Mouse (Mus musculus) stomach, embryonic 15.5 days (tissue): ENCODE measurements at regions not wholly inside any gene's neighbourhood (a gene's known extent, or its start where the extent isn't known, plus 50 kb on each side); places are given as distances from the start of the nearest gene placed in this dataset.

Experiments
- ATAC-seq: fragments of 200-750 bp; cut with Nextera tagmentation; 2 replicates; pipeline ENCODE4 v1.8.0; 2017; ENCODE audit warnings: low read depth, moderate number of reproducible peaks, moderate TSS enrichment; ENCODE audit not compliant: insufficient read depth, low FRiP score
- H3K27ac ChIP-seq: fragments of 300-500 bp; sonication (generic); 2 replicates; pipeline ENCODE4 v1.5.1; 2015; ENCODE audit warnings: mild to moderate bottlenecking, inconsistent platforms
- H3K27me3 ChIP-seq: fragments of 300-500 bp; sonication (generic); replicated peaks from 2 replicates; pipeline ENCODE4 v1.6.1; 2015; ENCODE audit warnings: inconsistent platforms
- H3K36me3 ChIP-seq: fragments of 300-500 bp; sonication (generic); 2 replicates; pipeline ENCODE4 v1.6.1; 2015; ENCODE audit warnings: inconsistent platforms
- H3K4me1 ChIP-seq: fragments of 300-500 bp; sonication (generic); 2 replicates; pipeline ENCODE4 v1.6.1; 2015; ENCODE audit warnings: inconsistent platforms
- H3K4me2 ChIP-seq: fragments of 300-500 bp; sonication (generic); 2 replicates; pipeline ENCODE4 v1.6.1; 2015; ENCODE audit warnings: mild to moderate bottlenecking, inconsistent platforms
- H3K4me3 ChIP-seq: fragments of 300-500 bp; sonication (generic); replicated peaks from 2 replicates; pipeline ENCODE4 v1.5.1; 2015; ENCODE audit warnings: inconsistent platforms
- H3K9ac ChIP-seq: fragments of 300-500 bp; sonication (generic); 2 replicates; pipeline ENCODE4 v1.6.1; 2015; ENCODE audit warnings: inconsistent platforms
- H3K9me3 ChIP-seq: fragments of 300-500 bp; sonication (generic); 2 replicates; pipeline ENCODE4 v1.6.1; 2016; ENCODE audit warnings: inconsistent platforms
- WGBS: fragments of 180-500 bp; shearing (Covaris S2); methylation state at CpG from one replicate; pipeline ENCODE4 v1.1.7; 2015; 5-methylcytosine and 5-hydroxymethylcytosine counted together

GRCm38 (mm10) chr2:145003509-145003908 is 164.0 kb upstream of the Slc24a3 start:
- H3K4me2 ChIP-seq, result no peak overlapping the region
- H3K9ac ChIP-seq, result no peak overlapping the region
- no peak overlapping the region for H3K27ac ChIP-seq
- 75% methylated on average over 2 of the region's 2 CpGs for WGBS
- H3K27me3 ChIP-seq, result no peaks in the 10 kb centered on the region
- no peak for ATAC-seq
- no peaks in the 10 kb centered on the region for H3K9me3 ChIP-seq
- no peak overlapping the region for H3K4me3 ChIP-seq
- no peaks in the 10 kb centered on the region for H3K4me1 ChIP-seq
- H3K36me3 ChIP-seq, result no peaks in the 10 kb centered on the region

- Histone ChIP-seq H3K9ac (no peak overlapping the region), H3K4me2 (no peak overlapping the region), H3K36me3 (no peaks in the 10 kb centered on the region), H3K27me3 (no peaks in the 10 kb centered on the region), H3K27ac (no peak overlapping the region), H3K9me3 (no peaks in the 10 kb centered on the region), H3K4me3 (no peak overlapping the region), H3K4me1 (no peaks in the 10 kb centered on the region)
- ATAC-seq, result no peak
Observed at GRCm38 (mm10) chr2:145010674-145011073, 156.9 kb upstream of the Slc24a3 start.

- Histone ChIP-seq H3K4me3 (no peak overlapping the region), H3K9ac (no peak overlapping the region), H3K27ac (no peak overlapping the region), H3K27me3 (no peaks in the 10 kb centered on the region), H3K9me3 (no peaks in the 10 kb centered on the region), H3K4me2 (no peak overlapping the region), H3K36me3 (no peaks in the 10 kb centered on the region), H3K4me1 (no peaks in the 10 kb centered on the region)
- no peak for ATAC-seq
- 68% methylated on average over 4 of the region's 4 CpGs for WGBS
Observed at GRCm38 (mm10) chr2:145011221-145011620, 156.3 kb upstream of the Slc24a3 start.

GRCm38 (mm10) chr2:145015951-145016350 is 151.6 kb upstream of the Slc24a3 start:
- Histone ChIP-seq H3K9ac (no peak overlapping the region), H3K27ac (no peak overlapping the region), H3K4me3 (no peak overlapping the region), H3K4me1 (no peaks in the 10 kb centered on the region), H3K36me3 (no peaks in the 10 kb centered on the region), H3K9me3 (no peaks in the 10 kb centered on the region), H3K4me2 (no peak overlapping the region), H3K27me3 (no peaks in the 10 kb centered on the region)
- no peak for ATAC-seq
- 68% methylated on average over 5 of the region's 5 CpGs for WGBS

GRCm38 (mm10) chr2:145016939-145017338 is 150.6 kb upstream of the Slc24a3 start:
- Histone ChIP-seq H3K4me2 (no peak overlapping the region), H3K36me3 (no peaks in the 10 kb centered on the region), H3K27me3 (no peaks in the 10 kb centered on the region), H3K4me1 (no peaks in the 10 kb centered on the region), H3K27ac (no peak overlapping the region), H3K9ac (no peak overlapping the region), H3K9me3 (no peaks in the 10 kb centered on the region), H3K4me3 (no peak overlapping the region)
- ATAC-seq, result no peak

GRCm38 (mm10) chr2:145017625-145018167 is 149.9 kb upstream of the Slc24a3 start:
- Histone ChIP-seq H3K4me1 (no peaks in the 10 kb centered on the region), H3K9me3 (no peaks in the 10 kb centered on the region), H3K4me3 (no peak overlapping the region), H3K27ac (no peak overlapping the region), H3K27me3 (no peaks in the 10 kb centered on the region), H3K9ac (no peak overlapping the region), H3K4me2 (no peak overlapping the region), H3K36me3 (no peaks in the 10 kb centered on the region)
- 69% methylated on average over 2 of the region's 2 CpGs for WGBS
- no peak for ATAC-seq

DNA sequence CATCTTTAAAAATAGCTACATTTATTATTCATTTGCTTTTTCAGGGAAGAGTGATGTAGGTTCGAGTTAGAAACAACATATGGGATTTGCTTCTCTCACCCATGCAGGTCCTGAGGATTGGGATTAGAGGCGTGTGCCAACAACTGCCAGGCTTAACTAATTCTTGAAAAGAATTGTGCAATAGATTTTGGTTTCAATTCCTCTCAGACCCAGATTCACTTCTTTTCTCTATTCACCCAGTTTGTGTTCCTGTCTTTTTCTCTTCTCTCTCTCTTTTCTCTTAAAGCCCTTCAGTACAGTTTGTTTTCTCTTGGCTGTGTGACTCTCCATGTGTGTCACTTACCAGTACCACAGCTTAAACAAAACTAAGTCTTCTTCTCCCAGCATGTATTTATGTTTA is 119.8 kb upstream of the Slc24a3 start:
- no peaks in the 10 kb centered on the region for H3K27me3 ChIP-seq
- no peak overlapping the region for H3K9ac ChIP-seq
- no peaks in the 10 kb centered on the region for H3K36me3 ChIP-seq
- no peak for ATAC-seq
- 72% methylated on average over 2 of the region's 2 CpGs for WGBS
- H3K9me3 ChIP-seq, result no peaks in the 10 kb centered on the region
- H3K27ac ChIP-seq, result no peak overlapping the region
- no peak overlapping the region for H3K4me2 ChIP-seq
- no peak overlapping the region for H3K4me3 ChIP-seq
- H3K4me1 ChIP-seq, result no peaks in the 10 kb centered on the region

GRCm38 (mm10) chr2:145049655-145050376 is 117.7 kb upstream of the Slc24a3 start:
- H3K4me3 ChIP-seq, result no peak overlapping the region
- H3K27ac ChIP-seq, result no peak overlapping the region
- H3K9me3 ChIP-seq, result no peaks in the 10 kb centered on the region
- H3K4me1 ChIP-seq, result no peaks in the 10 kb centered on the region
- WGBS, result 67% methylated on average over 4 of the region's 4 CpGs
- H3K36me3 ChIP-seq, result no peaks in the 10 kb centered on the region
- H3K4me2 ChIP-seq, result no peak overlapping the region
- H3K27me3 ChIP-seq, result no peaks in the 10 kb centered on the region
- H3K9ac ChIP-seq, result no peak overlapping the region
- no peak for ATAC-seq

DNA sequence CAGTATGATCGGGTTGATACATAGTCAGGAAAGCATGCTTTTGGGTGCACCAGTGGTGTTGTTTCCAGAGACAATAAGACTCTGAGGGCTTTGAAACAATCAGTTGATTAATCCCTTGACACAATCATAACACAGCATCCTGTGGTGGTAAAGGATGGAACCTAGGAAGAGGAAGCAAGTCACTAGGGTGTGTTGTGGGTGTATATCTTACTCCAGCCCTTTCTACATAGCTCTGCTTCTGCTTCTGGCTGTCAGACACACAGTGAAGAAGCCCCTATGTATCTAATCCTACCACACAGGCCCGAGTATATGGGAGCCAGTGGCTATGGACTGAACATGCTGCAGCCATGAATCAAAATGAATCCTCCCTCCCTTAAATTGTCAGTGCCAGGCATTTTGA is 115.1 kb upstream of the Slc24a3 start:
- Histone ChIP-seq H3K27me3 (no peaks in the 10 kb centered on the region), H3K4me2 (no peak overlapping the region), H3K4me1 (no peaks in the 10 kb centered on the region; the same call in 1 of the 2 replicates), H3K9me3 (no peaks in the 10 kb centered on the region), H3K9ac (no peak overlapping the region), H3K36me3 (no peaks in the 10 kb centered on the region), H3K27ac (no peak overlapping the region), H3K4me3 (no peak overlapping the region)
- 78% methylated on average over 2 of the region's 2 CpGs for WGBS
- no peak for ATAC-seq

DNA sequence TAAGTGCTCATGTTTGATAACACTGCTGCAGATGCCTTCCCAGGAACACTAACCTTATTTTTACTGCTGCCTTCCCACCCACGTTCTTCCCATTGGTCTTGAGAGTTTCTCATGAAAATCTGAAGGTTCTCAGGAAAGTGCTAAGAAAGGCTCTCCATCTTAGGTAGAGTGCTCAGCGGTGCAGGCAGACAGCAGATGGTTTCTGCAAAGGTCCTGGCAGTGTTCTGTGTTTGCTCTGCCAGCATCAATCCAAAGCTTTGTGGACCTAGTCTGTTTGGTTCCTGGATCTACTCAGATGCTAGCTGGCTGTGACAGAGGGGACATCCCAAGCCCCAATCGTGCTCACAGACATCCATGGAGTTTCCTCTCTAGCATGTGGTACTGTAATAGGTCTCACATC is 111.3 kb upstream of the Slc24a3 start:
- Histone ChIP-seq H3K4me1 (no peaks in the 10 kb centered on the region; the same call in 1 of the 2 replicates), H3K27me3 (no peaks in the 10 kb centered on the region), H3K36me3 (no peaks in the 10 kb centered on the region), H3K9me3 (no peaks in the 10 kb centered on the region), H3K27ac (peak overlapping the region; percentile 26; the same call in 1 of the 2 replicates), H3K9ac (no peak overlapping the region), H3K4me3 (no peak overlapping the region), H3K4me2 (no peak overlapping the region)
- ATAC-seq, result no peak; the same call in 1 of the 2 replicates
- 50% methylated on average over 3 of the region's 3 CpGs for WGBS

- Histone ChIP-seq H3K9ac (no peak overlapping the region), H3K36me3 (no peaks in the 10 kb centered on the region), H3K4me1 (no peaks in the 10 kb centered on the region; the same call in 1 of the 2 replicates), H3K4me3 (no peak overlapping the region), H3K27ac (no peak overlapping the region), H3K4me2 (no peak overlapping the region), H3K27me3 (no peaks in the 10 kb centered on the region), H3K9me3 (no peaks in the 10 kb centered on the region)
- WGBS, result 46% methylated on average over 5 of the region's 5 CpGs
- ATAC-seq, result no peak
Observed at GRCm38 (mm10) chr2:145056762-145057161, 110.8 kb upstream of the Slc24a3 start.

DNA sequence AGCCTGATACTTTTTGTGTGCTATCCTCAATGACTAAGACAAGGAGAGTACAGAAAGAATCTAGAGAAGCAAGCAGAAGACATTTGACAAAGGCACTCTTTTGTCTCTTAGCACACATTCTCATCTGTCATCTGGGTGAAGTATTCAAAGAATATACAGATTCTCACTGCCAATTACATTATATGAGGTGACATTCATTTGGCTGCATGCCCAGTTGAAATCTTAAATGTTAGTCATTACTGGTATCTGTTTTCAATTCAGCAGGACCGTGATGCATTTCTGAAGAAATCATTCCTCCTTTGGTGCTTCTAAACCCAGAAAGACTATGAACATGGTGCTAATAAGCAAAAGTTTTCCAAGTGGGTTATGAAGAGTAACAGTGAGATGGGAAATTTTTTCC is 97.6 kb upstream of the Slc24a3 start:
- WGBS, result 63% methylated on average over 1 of the region's 1 CpGs
- H3K4me3 ChIP-seq, result no peak overlapping the region
- H3K36me3 ChIP-seq, result no peaks in the 10 kb centered on the region

DNA sequence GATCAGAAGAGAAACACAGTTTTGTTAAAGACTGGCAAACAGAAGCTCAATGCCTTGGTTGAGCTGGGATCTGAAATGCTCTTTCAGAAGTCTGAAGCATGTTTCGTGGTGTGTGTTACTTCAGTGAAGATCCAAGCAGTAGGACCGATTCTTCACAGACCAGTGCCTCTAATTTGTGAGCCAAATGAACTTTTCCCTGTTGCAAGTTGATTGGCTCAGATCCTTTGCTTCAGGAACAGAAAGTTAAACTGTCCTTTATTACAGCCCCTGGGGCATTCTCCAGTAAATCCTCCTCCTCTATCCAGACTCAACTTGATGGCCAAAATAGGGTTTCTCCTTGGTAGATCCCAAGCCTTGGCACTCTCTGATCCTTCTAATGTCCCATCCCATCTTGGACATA is 85.6 kb upstream of the Slc24a3 start:
- Histone ChIP-seq H3K9ac (no peak overlapping the region), H3K27me3 (no peaks in the 10 kb centered on the region), H3K4me2 (no peak overlapping the region), H3K27ac (no peak overlapping the region), H3K4me1 (no peaks in the 10 kb centered on the region), H3K36me3 (no peaks in the 10 kb centered on the region), H3K9me3 (no peaks in the 10 kb centered on the region), H3K4me3 (no peak overlapping the region)
- WGBS, result 83% methylated on average over 2 of the region's 2 CpGs
- no peak for ATAC-seq

More for the DNA sequence above, 97.6 kb upstream of the Slc24a3 start:
- Histone ChIP-seq H3K27ac (no peak overlapping the region), H3K27me3 (no peaks in the 10 kb centered on the region), H3K9me3 (no peaks in the 10 kb centered on the region), H3K4me1 (no peaks in the 10 kb centered on the region), H3K4me2 (no peak overlapping the region), H3K9ac (no peak overlapping the region)
- ATAC-seq, result no peak
